8 mouse cellular contexts compared by ENCODE assay signal in the genomic region with DNA sequence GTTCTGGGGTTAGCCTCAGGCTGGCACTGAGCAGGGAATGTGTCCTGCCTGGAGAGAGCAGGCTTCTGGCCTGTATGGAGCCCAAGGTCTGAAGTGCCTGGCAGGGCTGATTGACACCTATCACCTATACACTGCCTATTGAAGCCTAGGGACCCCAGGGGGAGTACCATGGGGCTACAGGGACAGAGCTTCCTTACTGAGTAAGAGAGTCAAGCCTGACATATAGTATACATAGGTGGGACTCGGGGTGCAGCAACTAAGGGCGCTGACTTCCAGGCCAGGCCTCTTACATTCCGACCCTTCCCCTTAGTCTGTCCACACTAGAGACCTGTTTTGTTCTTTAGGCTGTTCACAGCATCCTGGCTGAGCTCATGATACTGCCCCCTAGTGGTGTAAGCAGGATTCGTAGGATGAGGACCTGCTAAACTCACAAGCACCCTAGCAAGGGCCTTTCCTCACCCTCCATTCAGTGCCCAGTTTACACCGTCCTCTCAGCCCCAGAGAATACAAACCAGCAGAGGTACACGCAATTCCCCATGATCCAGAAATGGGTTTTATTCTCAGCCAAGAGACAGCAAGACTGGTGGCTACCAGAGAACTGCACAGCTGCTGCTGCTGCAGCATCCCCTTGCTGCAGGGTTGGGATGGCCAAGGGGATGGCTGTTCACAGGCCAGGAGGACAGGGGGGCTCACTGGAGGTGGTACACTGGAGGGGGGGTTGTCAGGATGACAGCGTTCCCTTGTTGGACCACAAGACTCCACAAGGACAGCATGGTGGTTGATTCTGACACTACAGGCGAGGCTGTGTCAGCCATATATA. TPM values are rescaled to one million over a fixed set of nuclear protein-coding genes. Genes with fewer than 3 reads are reported as not detected.
A peak's percentile ranks its signal among the peaks of the same experiment; 100 is the strongest.
DNase-seq lines count a peak whose midpoint lies in the region; TF ChIP-seq lines count a peak whose summit lies in the region.
"Had no signal": no experiment of that assay in that cellular context is flagged by ENCODE, and none has a peak within 500 bp of the region (broad histone marks: within the 10 kb centered on the region; RNA-seq: fewer than 3 reads in every experiment).

No protein-coding gene starts in this region.

- DNase-seq in layer of hippocampus, adult 18-20 months (ENCODE audit: low spot score in 2 of 2) = peak; percentile 64 to 87
- no peak for DNase-seq in layer of hippocampus, postnatal 36 days
- DNase-seq in MN1 (ENCODE audit: low spot score) = peak; percentile 68
- DNase-seq in c-Kit-positive CD71-positive TER-119-positive erythroid progenitor cells, embryonic 14.5 days (ENCODE audit: low spot score) = peak; percentile 64
- peak; percentile 53 to 59 for DNase-seq in heart, postnatal 36 days
- no peak for DNase-seq in lung, adult 2 months
- DNase-seq in right cerebral cortex, postnatal 4 days = peak; percentile 67

- peaks cover 5% of the 10 kb centered on the region; the same call in 1 of the 2 replicates for H3K4me1 ChIP-seq in lung, adult 2 months (ENCODE audit: control insufficient read depth, insufficient read depth, low read length)

- no peak overlapping the region for H3K4me3 ChIP-seq in lung, adult 2 months (replicated peaks; ENCODE audit: extremely low read depth, low read depth, low read length)
- H3K4me3 ChIP-seq: heart, embryonic 15.5 days had no signal

- intact Hi-C loops in heart, postnatal 36 days (cut with DNase I) = loop anchor here (2.0 kb wide), 1 partner anchor 43 kb away; no protein-coding TSS in a partner anchor

- 57% methylated on average over 8 of the region's 8 CpGs for WGBS in lung, adult 2 months

- peak; percentile 72 for TF ChIP-seq CTCF in lung, adult 2 months (IDR thresholded peaks at IDR 0.05; ENCODE audit: insufficient read depth, low read length)

- TF ChIP-seq POLR2A in lung, adult 2 months (IDR thresholded peaks at IDR 0.05; ENCODE audit: borderline replicate concordance, extremely low read depth, low read depth, low read length) = no peak

RNA-seq across cellular contexts. Expression of a gene that starts 20.3 kb away (rescaled TPM):
- 100 to 1,000 TPM; 202 to 208 TPM for total RNA-seq in layer of hippocampus, adult 18-20 months (2021)
- total RNA-seq in layer of hippocampus, postnatal 36 days (2021) = 100 to 1,000 TPM; 208 to 224 TPM
- 100 to 1,000 TPM; 188 to 208 TPM for total RNA-seq in heart, postnatal 36 days (2021)
- 110 and 135 TPM in 2 replicates for polyA plus RNA-seq in lung, adult 2 months (2012; rRNA removed)

RNA-seq across cellular contexts. Expression of a gene that starts 21.0 kb away (rescaled TPM):
- total RNA-seq in layer of hippocampus, adult 18-20 months (2021) = 10 to 100 TPM; 85.1 to 92.5 TPM
- 10 to 100 TPM; 79.9 to 81.2 TPM for total RNA-seq in layer of hippocampus, postnatal 36 days (2021)
- total RNA-seq in heart, postnatal 36 days (2021) = 10 to 100 TPM; 74.5 to 78.2 TPM
- 34.8 and 45.0 TPM in 2 replicates for polyA plus RNA-seq in lung, adult 2 months (2012; rRNA removed)

RNA-seq across cellular contexts. Expression of a gene that starts 44.0 kb away (rescaled TPM):
- 10 to 100 TPM; 69.3 to 77.0 TPM for total RNA-seq in layer of hippocampus, adult 18-20 months (2021)
- 10 to 100 TPM; 69.8 to 94.5 TPM for total RNA-seq in layer of hippocampus, postnatal 36 days (2021)
- total RNA-seq in heart, postnatal 36 days (2021) = 10 to 100 TPM; 25.0 to 33.3 TPM
- 237 and 245 TPM in 2 replicates for polyA plus RNA-seq in lung, adult 2 months (2012; rRNA removed)

RNA-seq across cellular contexts. Expression of a gene that starts 45.0 kb away (rescaled TPM):
- 1,000 to 10,000 TPM; 1,288 to 1,307 TPM for total RNA-seq in layer of hippocampus, adult 18-20 months (2021)
- 1,000 to 10,000 TPM; 1,246 to 1,312 TPM for total RNA-seq in layer of hippocampus, postnatal 36 days (2021)
- total RNA-seq in heart, postnatal 36 days (2021) = 1 to 10 TPM; 4.0 TPM
- 44.0 and 60.3 TPM in 2 replicates for polyA plus RNA-seq in lung, adult 2 months (2012; rRNA removed)

RNA-seq across cellular contexts. Expression of a gene that starts 48.2 kb away (rescaled TPM):
- 10 to 100 TPM; 52.3 to 58.5 TPM for total RNA-seq in layer of hippocampus, adult 18-20 months (2021)
- total RNA-seq in layer of hippocampus, postnatal 36 days (2021) = 10 to 100 TPM; 53.1 to 58.3 TPM
- total RNA-seq in heart, postnatal 36 days (2021) = 10 to 100 TPM; 22.9 to 24.1 TPM
- polyA plus RNA-seq in lung, adult 2 months (2012; rRNA removed) = 62.8 and 65.4 TPM in 2 replicates

Comparison
In these comparisons a context has a peak if more than half of its experiments do, and no peak if none do; other contexts are left out.
1. DNase-seq: peak in layer of hippocampus, adult 18-20 months (2 of 2), MN1 (single experiment), c-Kit-positive CD71-positive TER-119-positive erythroid progenitor cells, embryonic 14.5 days (single experiment), heart, postnatal 36 days (2 of 2) and right cerebral cortex, postnatal 4 days (single experiment); none in layer of hippocampus, postnatal 36 days (0 of 2) and lung, adult 2 months (single experiment).